Mouse (Mus musculus) mouse trophoblast stem cell (cell line): ENCODE data around the gene Arid3c.
"Not testable (repeated sequence)": the region's sequence is repeated elsewhere in the genome, so short reads cannot be mapped to it uniquely, and the experiment has no call there.

Source experiments
- in situ Hi-C, 2 experiments: fragments of 300-500 bp; cut with MseI, MboI; formaldehyde crosslinking; loops; 2 replicates in 1 of 2; 3 replicates in 1 of 2; pipeline ENCODE4 v1.15.1; 2025

The Arid3c gene

DNA sequence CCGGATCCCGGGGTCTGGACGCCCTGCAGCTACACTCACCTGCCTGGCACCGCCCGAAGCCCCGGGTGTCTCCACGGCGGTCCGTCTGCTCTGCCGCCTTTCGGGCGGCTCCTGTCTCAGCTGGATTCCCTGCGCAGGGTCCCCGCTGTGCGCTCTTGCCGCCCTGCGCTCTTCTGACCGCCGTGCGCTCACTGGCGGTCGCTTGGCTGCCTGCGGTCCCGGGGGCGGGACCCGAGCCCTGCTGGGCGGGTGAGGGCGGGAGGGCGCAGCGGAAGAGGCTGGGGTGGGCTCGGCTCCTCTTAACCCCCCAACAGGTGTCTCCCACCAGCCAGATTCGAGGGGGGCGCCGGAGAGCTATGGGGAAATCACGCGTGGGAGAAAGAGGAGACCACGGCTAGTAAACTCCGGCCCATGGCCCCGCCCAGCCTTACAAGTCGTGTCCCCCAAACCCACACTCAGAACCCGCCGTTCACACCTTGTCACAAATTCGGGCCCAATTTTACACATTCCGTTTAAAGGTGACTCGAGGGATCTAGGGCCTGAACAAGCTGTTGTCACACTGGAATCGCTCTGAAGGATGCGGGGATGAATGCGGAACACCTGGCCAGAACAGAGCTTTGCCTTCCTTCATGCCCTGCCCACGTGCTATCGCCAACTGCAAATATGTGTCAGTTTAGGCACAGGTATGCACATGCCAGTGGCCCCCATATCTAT, at the start of gene Arid3c:
Gene Arid3c, minus strand, starts transcription at position 91 of the 714 bp plus-strand sequence.
- in situ Hi-C loops = no loop called here

DNA sequence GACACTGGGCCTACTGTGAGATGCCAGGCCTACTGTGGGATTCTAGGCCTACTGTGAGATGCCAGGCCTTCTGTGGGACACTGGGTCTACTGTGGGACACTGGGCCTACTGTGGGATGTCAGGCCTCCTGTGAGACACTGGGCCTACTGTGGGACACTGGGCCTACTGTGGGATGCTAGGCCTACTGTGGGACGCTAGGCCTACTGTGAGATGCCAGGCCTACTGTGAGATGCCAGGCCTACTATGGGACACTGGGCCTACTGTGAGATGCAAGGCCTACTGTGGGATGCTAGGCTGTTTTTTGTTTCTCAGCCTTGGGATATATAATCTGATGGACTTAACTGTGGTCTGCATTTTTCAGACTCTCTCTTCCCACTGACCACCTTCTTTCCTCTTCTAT, 44.9 kb upstream of the Arid3c start:
- in situ Hi-C loops = not testable (repeated sequence)

GRCm38 (mm10) chr4:41774506-41774905, 43.6 kb upstream of the Arid3c start:
- in situ Hi-C loops = not testable (repeated sequence)

GRCm38 (mm10) chr4:41774002-41774401, 43.1 kb upstream of the Arid3c start, which contains the start of gene Ccl27a:
TSS of gene Ccl27a (minus strand) at chr4:41774247.
- in situ Hi-C loops = not testable (repeated sequence)

- in situ Hi-C loops = not testable (repeated sequence)
These were observed 42.6 kb upstream of the Arid3c start for GRCm38 (mm10) chr4:41773502-41773901.

GRCm38 (mm10) chr4:41772946-41773345, 42.0 kb upstream of the Arid3c start:
- in situ Hi-C loops = not testable (repeated sequence)

DNA sequence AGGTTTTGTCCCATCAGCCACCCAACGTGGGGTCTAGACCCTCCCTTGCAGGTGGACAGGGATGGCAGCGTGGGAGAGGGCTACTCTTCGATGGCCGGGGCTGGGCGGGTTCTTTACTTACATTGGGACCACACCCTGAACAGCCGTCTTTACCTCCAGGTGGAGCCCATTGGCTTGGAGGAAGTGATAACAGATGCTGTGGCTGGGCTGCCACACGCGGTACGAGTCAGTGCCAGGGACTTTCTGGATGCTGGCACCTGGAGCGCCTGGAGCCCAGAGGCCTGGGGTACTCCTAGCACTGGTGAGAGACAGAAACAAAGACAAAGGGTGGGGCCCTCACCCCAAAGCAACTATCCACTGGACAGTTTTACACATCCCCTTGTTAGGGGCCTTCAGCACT, 36.4 kb upstream of the Arid3c start:
- in situ Hi-C loops = not testable (repeated sequence)

DNA sequence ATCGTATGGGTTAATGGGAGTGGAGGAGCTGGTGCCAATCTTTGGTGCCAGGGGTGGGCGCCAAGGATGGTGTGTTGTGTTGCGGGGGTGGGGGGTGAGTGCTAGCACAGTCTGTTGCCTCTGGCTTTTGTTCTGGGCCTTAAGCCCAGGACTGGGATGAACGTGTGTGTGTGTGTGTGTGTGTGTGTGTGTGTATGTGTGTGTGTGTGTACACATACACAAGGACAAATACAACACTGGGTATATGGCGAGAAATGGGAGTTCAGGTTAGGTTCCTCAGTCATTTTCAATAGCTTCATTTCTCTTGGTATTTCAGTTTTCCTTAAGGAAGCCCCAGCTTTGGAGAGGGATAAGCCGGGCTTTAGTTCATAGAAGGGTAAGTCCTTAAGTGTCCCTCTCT, 32.2 kb upstream of the Arid3c start:
- in situ Hi-C loops = not testable (repeated sequence)

- in situ Hi-C loops = not testable (repeated sequence)
These were observed 31.8 kb upstream of the Arid3c start for GRCm38 (mm10) chr4:41762688-41763114.

DNA sequence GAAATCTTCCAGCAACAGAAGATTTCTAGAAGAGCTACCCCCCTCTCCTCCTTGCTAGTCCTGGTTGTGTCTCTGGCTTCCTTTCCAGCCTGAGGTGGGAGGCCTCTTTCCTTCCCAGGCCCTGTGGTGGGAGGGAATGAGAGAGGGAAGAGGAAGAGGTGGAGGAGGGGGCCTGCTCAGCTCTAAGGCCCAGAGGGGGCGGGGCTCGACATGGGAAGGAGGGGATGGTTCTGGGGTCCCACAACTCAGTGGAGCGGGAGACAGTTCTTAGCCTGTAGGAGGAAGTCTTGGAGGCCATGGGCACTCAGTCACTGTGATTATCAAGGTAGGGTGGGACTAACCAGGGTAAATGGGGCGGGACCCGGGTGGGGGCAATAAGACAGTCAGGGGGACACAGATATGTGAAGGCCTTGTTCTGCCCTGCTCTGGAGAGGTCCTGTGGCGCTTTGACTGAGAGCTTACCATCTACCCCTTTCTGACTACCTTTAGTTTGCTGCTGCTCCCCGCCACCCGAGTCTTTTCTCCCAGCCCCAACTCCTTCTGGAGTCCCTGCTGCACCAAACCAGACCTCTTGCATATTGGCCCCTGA, 31.3 kb upstream of the Arid3c start:
- in situ Hi-C loops = no loop called here

DNA sequence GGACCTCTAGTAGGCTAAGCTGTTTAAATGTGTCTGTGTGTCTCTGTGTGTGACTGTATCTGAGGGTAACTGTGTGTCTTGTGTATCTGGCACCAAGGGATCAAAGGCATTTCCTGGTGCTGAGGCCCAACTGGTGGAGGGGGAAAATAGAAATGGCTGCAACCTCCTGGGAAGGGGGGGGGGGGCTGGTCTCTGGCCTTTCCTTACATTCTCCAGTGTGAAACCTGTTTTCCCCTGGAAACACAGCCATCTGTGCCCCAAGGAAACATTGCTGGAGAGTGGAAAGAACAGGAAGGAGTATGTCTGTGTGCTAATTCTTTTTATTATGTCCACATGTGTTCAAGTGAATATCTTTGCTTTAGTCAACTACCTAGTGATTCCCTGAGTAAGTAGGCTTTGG, 30.7 kb upstream of the Arid3c start:
- in situ Hi-C loops = no loop called here

GRCm38 (mm10) chr4:41760911-41761310, 30.0 kb upstream of the Arid3c start:
- in situ Hi-C loops = no loop called here

GRCm38 (mm10) chr4:41760288-41760721, 29.4 kb upstream of the Arid3c start:
- in situ Hi-C loops = no loop called here

GRCm38 (mm10) chr4:41759656-41760287, 28.8 kb upstream of the Arid3c start:
- in situ Hi-C loops = no loop called here

DNA sequence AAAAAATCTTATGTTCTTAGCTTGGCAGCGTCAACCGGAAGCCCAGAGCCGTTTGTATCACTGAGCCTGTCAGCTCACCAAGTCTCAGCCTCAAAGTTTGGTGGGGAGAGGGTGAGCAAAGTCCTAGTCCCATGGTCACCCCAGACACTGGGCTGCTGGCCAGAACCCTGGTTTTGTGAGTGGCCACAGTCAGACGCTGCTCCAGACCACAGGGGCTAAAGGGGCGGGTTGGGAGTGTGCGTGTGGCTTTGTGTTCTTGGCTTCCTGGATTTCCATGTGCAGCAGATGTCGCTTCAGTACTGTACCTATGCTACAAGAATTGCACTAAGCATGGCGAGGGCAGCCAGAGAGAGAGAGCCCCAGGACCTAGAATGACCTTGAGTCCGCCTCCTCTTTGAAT, 28.3 kb upstream of the Arid3c start:
- in situ Hi-C loops = no loop called here

GRCm38 (mm10) chr4:41758701-41759100, 27.8 kb upstream of the Arid3c start:
- in situ Hi-C loops = no loop called here

GRCm38 (mm10) chr4:41758021-41758420, 27.1 kb upstream of the Arid3c start:
- in situ Hi-C loops = no loop called here

GRCm38 (mm10) chr4:41757321-41757720, 26.4 kb upstream of the Arid3c start:
- in situ Hi-C loops = no loop called here

GRCm38 (mm10) chr4:41756440-41756839, 25.5 kb upstream of the Arid3c start:
- in situ Hi-C loops = no loop called here

- in situ Hi-C loops = no loop called here
These were observed 24.7 kb upstream of the Arid3c start, which contains the start of gene Sigmar1 for GRCm38 (mm10) chr4:41755338-41756305. TSS of gene Sigmar1 (minus strand) at chr4:41756157.

DNA sequence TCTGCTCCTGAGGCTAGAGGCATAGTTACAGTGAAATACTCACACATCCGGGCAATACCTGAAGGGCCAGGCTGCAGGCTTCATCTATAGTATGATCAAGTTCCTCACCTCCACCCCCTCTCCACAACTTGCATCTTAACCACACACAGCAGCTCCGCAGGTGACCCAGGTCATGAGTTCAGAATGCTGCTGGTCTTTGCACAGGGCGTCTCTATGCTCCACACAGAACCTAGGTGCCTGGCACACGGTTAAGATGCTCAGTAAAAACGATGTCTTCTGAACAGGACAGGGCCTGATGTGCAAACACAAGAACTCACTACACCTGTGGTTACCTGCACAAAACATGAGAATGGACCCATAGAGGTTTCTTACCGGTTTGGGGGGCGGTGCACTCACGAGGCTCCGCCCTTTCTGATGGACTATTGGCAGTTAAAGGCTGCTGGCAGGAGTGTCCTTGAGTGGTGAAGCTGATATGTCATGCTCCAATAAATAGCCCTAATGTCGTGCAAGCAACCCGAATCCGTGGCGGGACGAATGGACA, 23.9 kb upstream of the Arid3c start, which contains the start of gene Galt:
Gene Galt, plus strand, starts transcription at position 432 of the 541 bp plus-strand sequence.
- in situ Hi-C loops = no loop called here
